Mouse (Mus musculus): ENCODE data around the gene Gm13306. TPM values are rescaled to one million over a fixed set of nuclear protein-coding genes. Genes with fewer than 3 reads are reported as not detected.

Gm13306 gene
- polyA plus RNA-seq, 1 experiment from 2014 or later: 5.3 TPM

Other genes starting within 250 kb of the Gm13306 start
- not detected in 2 replicates for gene Gm21541, start 249.8 kb upstream of the Gm13306 start, polyA plus RNA-seq (2015; fragmentation: Nextera tagmentation; extraction: Ambion mirVana)
- 12.1 and 13.6 TPM in 2 replicates for gene Gm20878, start 211.9 kb upstream of the Gm13306 start, polyA plus RNA-seq (2015; fragmentation: Nextera tagmentation; extraction: Ambion mirVana)
- 1.9 and 2.0 TPM in 2 replicates for gene Fam205a4, start 187.4 kb upstream of the Gm13306 start, polyA plus RNA-seq (2015; fragmentation: Nextera tagmentation; extraction: Ambion mirVana)
- gene Gm21093, start 118.7 kb upstream of the Gm13306 start, polyA plus RNA-seq (2015; fragmentation: Nextera tagmentation; extraction: Ambion mirVana): 0.28 and 0.74 TPM in 2 replicates
- not detected in 2 replicates for gene Gm3893, start 62.2 kb upstream of the Gm13306 start, polyA plus RNA-seq (2015; fragmentation: Nextera tagmentation; extraction: Ambion mirVana)
- gene Gm13304, start 38.6 kb upstream of the Gm13306 start, polyA plus RNA-seq (2015; fragmentation: Nextera tagmentation; extraction: Ambion mirVana): not detected in 2 replicates
- not detected in 2 replicates for gene Gm13305, start 15.2 kb downstream of the Gm13306 start, polyA plus RNA-seq (2015; fragmentation: Nextera tagmentation; extraction: Ambion mirVana)
- gene Gm10600, start 87.2 kb downstream of the Gm13306 start, polyA plus RNA-seq (2015; fragmentation: Nextera tagmentation; extraction: Ambion mirVana): not detected in 2 replicates
- not detected in 2 replicates for gene Ccl21b, start 102.3 kb downstream of the Gm13306 start, polyA plus RNA-seq (2015; fragmentation: Nextera tagmentation; extraction: Ambion mirVana)
- not detected in 2 replicates for gene Gm21953, start 140.8 kb downstream of the Gm13306 start, polyA plus RNA-seq (2015; fragmentation: Nextera tagmentation; extraction: Ambion mirVana)
- gene Fam205a3, start 164.9 kb downstream of the Gm13306 start, polyA plus RNA-seq (2015; fragmentation: Nextera tagmentation; extraction: Ambion mirVana): not detected in 2 replicates